Comparison of ENCODE assay signal across 22 mouse cellular contexts in genomic region chr13:49283686-49284085, GRCm38 (mm10). TPM values are rescaled to one million over a fixed set of nuclear protein-coding genes. Genes with fewer than 3 reads are reported as not detected.
DNase-seq lines count a peak whose midpoint lies in the region; ATAC-seq and TF ChIP-seq lines count a peak whose summit lies in the region.
"Had no signal": no experiment of that assay in that cellular context is flagged by ENCODE, and none has a peak within 500 bp of the region (broad histone marks: within the 10 kb centered on the region; RNA-seq: fewer than 3 reads in every experiment).

No protein-coding gene starts in this region.

- H3K4me3 ChIP-seq in testis, adult 2 months (ENCODE audit: control insufficient read depth, low read depth, low read length) = no peak overlapping the region
- H3K4me3 ChIP-seq in hindbrain, embryonic 12.5 days = no peak overlapping the region
- H3K4me3 ChIP-seq: embryonic facial prominence, embryonic 10.5 days; erythroblast, embryonic 14.5 days; forebrain, embryonic 15.5 days; heart, embryonic 13.5 days had no signal

- TF ChIP-seq CTCF in testis, adult 2 months (IDR thresholded peaks at IDR 0.05; ENCODE audit: control insufficient read depth, insufficient read depth, insufficient replicate concordance, low read depth, low read length) = no peak

- intact Hi-C loops in left cerebral cortex, postnatal 14 days (cut with DNase I) = no loop called here
- intact Hi-C loops in left cerebral cortex, postnatal 10 days (cut with DNase I) = no loop called here

- no peaks in the 10 kb centered on the region for H3K9me3 ChIP-seq in hindbrain, embryonic 12.5 days (replicated peaks)
- H3K9me3 ChIP-seq: forebrain, embryonic 15.5 days had no signal

- no peak for DNase-seq in frontal cortex, postnatal 10 days (ENCODE audit: low spot score in 2 of 2)
- peak; percentile 14 to 37 for DNase-seq in left cerebral cortex, postnatal 14 days (ENCODE audit: low spot score in 2 of 2)
- DNase-seq in left cerebral cortex, postnatal 10 days (ENCODE audit: extremely low spot score in 1 of 2, low spot score in 2 of 2) = no peak
- DNase-seq in brain, adult 2 months (ENCODE audit: low read depth, low spot score) = peak; percentile 63
- DNase-seq in spleen, adult 12 weeks (ENCODE audit: low spot score) = no peak
- DNase-seq: adrenal gland, postnatal 25 days; B cell, adult 2 months; cerebellum, adult 2 months; cerebellum, postnatal 10 days; gastrocnemius, postnatal 36 days; heart, adult 11 months; heart, postnatal 36 days had no signal

- no peaks in the 10 kb centered on the region for H3K27me3 ChIP-seq in testis, adult 2 months (ENCODE audit: control insufficient read depth, insufficient read depth, low read length)
- H3K27me3 ChIP-seq in hindbrain, embryonic 12.5 days = no peaks in the 10 kb centered on the region
- H3K27me3 ChIP-seq: forebrain, embryonic 15.5 days; heart, embryonic 13.5 days; Patski had no signal

- no peak for TF ChIP-seq POLR2A in testis, adult 2 months (IDR thresholded peaks at IDR 0.05; ENCODE audit: control insufficient read depth, low read depth, low read length)

- no peaks in the 10 kb centered on the region; the same call in 1 of the 2 replicates for H3K4me1 ChIP-seq in testis, adult 2 months (ENCODE audit: control insufficient read depth, insufficient read depth, low read length)
- no peaks in the 10 kb centered on the region for H3K4me1 ChIP-seq in hindbrain, embryonic 12.5 days
- H3K4me1 ChIP-seq: embryonic facial prominence, embryonic 10.5 days; forebrain, embryonic 15.5 days; heart, embryonic 13.5 days had no signal

- no peak overlapping the region for H3K4me2 ChIP-seq in hindbrain, embryonic 12.5 days (replicated peaks)
- H3K4me2 ChIP-seq: forebrain, embryonic 15.5 days; heart, embryonic 13.5 days had no signal

- no peaks in the 10 kb centered on the region for H3K36me3 ChIP-seq in testis, adult 2 months (ENCODE audit: control insufficient read depth, insufficient read depth, low read length)
- H3K36me3 ChIP-seq in hindbrain, embryonic 12.5 days = no peaks in the 10 kb centered on the region
- H3K36me3 ChIP-seq: heart, embryonic 13.5 days had no signal

- no peak overlapping the region for H3K9ac ChIP-seq in hindbrain, embryonic 12.5 days
- H3K9ac ChIP-seq: forebrain, embryonic 15.5 days; heart, embryonic 13.5 days had no signal

- peak overlapping the region; percentile 39; the same call in 1 of the 2 replicates for H3K27ac ChIP-seq in testis, adult 2 months (ENCODE audit: control insufficient read depth, insufficient read depth, low read depth, low read length)
- no peak overlapping the region for H3K27ac ChIP-seq in hindbrain, embryonic 12.5 days
- H3K27ac ChIP-seq: embryonic facial prominence, embryonic 10.5 days; forebrain, embryonic 15.5 days; heart, embryonic 13.5 days had no signal

- WGBS in hindbrain, embryonic 12.5 days = 82% methylated on average over 9 of the region's 9 CpGs

- ATAC-seq in frontal cortex, adult (ENCODE audit: low TSS enrichment) = peak; percentile 89
- ATAC-seq in hindbrain, embryonic 12.5 days (ENCODE audit: low FRiP score) = no peak
- ATAC-seq: activated CD4-positive, CD25-positive, alpha-beta regulatory T cell, adult 4 months; forebrain, embryonic 15.5 days; hindbrain, embryonic 16.5 days; Patski had no signal

RNA-seq across cellular contexts. Expression of gene Susd3, which starts 35.2 kb away (rescaled TPM):
- total RNA-seq in left cerebral cortex, postnatal 14 days (2021) = 1 to 10 TPM; 2.5 to 5.0 TPM
- total RNA-seq in left cerebral cortex, postnatal 10 days (2021) = 1 to 10 TPM; 2.4 to 2.8 TPM
- 37.7 and 51.3 TPM in 2 replicates for polyA plus RNA-seq in testis, adult 2 months (2012; rRNA removed)
- polyA plus RNA-seq in hindbrain, embryonic 12.5 days (2016; fragmentation: Nextera tagmentation; extraction: Ambion mirVana) = 0.47 and 0.96 TPM in 2 replicates
- polyA plus RNA-seq: Patski had no signal

RNA-seq across cellular contexts. Expression of gene Fgd3, which starts 36.4 kb away (rescaled TPM):
- total RNA-seq in left cerebral cortex, postnatal 14 days (2021) = 1 to 10 TPM; 6.7 to 7.0 TPM
- total RNA-seq in left cerebral cortex, postnatal 10 days (2021) = 10 to 100 TPM in 1 of 2 experiments, 1 to 10 TPM in 1; 8.7 to 10.2 TPM
- polyA plus RNA-seq in testis, adult 2 months (2012; rRNA removed) = 0.56 and 0.60 TPM in 2 replicates
- polyA plus RNA-seq in hindbrain, embryonic 12.5 days (2016; fragmentation: Nextera tagmentation; extraction: Ambion mirVana) = 1.1 and 1.2 TPM in 2 replicates

RNA-seq across cellular contexts. Expression of gene Bicd2, which starts 57.7 kb away (rescaled TPM):
- 10 to 100 TPM; 43.2 to 44.1 TPM for total RNA-seq in left cerebral cortex, postnatal 14 days (2021)
- 10 to 100 TPM; 44.5 to 45.7 TPM for total RNA-seq in left cerebral cortex, postnatal 10 days (2021)
- polyA plus RNA-seq in testis, adult 2 months (2012; rRNA removed) = 42.8 and 44.7 TPM in 2 replicates
- 40.7 and 44.2 TPM in 2 replicates for polyA plus RNA-seq in hindbrain, embryonic 12.5 days (2016; fragmentation: Nextera tagmentation; extraction: Ambion mirVana)

Comparison
In these comparisons a context has a peak if more than half of its experiments do, and no peak if none do; other contexts are left out.
1. DNase-seq: peak in left cerebral cortex, postnatal 14 days (2 of 2) and brain, adult 2 months (single experiment); none in frontal cortex, postnatal 10 days (0 of 2), left cerebral cortex, postnatal 10 days (0 of 2) and spleen, adult 12 weeks (single experiment).